Mouse (Mus musculus) heart, embryonic 12.5 days (tissue): ENCODE measurements at regions not wholly inside any gene's neighbourhood (a gene's known extent, or its start where the extent isn't known, plus 50 kb on each side); places are given as distances from the start of the nearest gene placed in this dataset.

Experiments
- ATAC-seq: fragments of 200-750 bp; cut with Nextera tagmentation; 2 replicates; pipeline ENCODE4 v1.8.0; 2017; ENCODE audit warnings: moderate TSS enrichment, moderate library complexity; ENCODE audit not compliant: insufficient number of reproducible peaks, low FRiP score
- H3K27ac ChIP-seq: fragments of 300-500 bp; sonication (generic); 2 replicates; pipeline ENCODE4 v1.5.1; 2016; ENCODE audit warnings: mild to moderate bottlenecking, moderate library complexity; ENCODE audit not compliant: poor library complexity, severe bottlenecking
- H3K27me3 ChIP-seq: fragments of 300-500 bp; sonication (generic); replicated peaks from 2 replicates; pipeline ENCODE4 v1.6.1; 2016; ENCODE audit warnings: mild to moderate bottlenecking, moderate library complexity
- H3K36me3 ChIP-seq: fragments of 300-500 bp; sonication (generic); 2 replicates; pipeline ENCODE4 v1.6.1; 2016; ENCODE audit warnings: mild to moderate bottlenecking, moderate library complexity
- H3K4me1 ChIP-seq: fragments of 300-500 bp; sonication (generic); replicated peaks from 2 replicates; pipeline ENCODE4 v1.6.1; 2016; ENCODE audit warnings: mild to moderate bottlenecking
- H3K4me2 ChIP-seq: fragments of 300-500 bp; sonication (generic); 2 replicates; pipeline ENCODE4 v1.6.1; 2016; ENCODE audit warnings: mild to moderate bottlenecking, moderate library complexity
- H3K4me3 ChIP-seq: fragments of 300-500 bp; sonication (generic); 2 replicates; pipeline ENCODE4 v1.5.1; 2016; ENCODE audit warnings: mild to moderate bottlenecking
- H3K9ac ChIP-seq: fragments of 300-500 bp; sonication (generic); 2 replicates; pipeline ENCODE4 v1.6.1; 2016; ENCODE audit warnings: mild to moderate bottlenecking, moderate library complexity
- H3K9me3 ChIP-seq: fragments of 300-500 bp; sonication (generic); replicated peaks from 2 replicates; pipeline ENCODE4 v1.6.1; 2016; ENCODE audit warnings: mild to moderate bottlenecking, moderate library complexity
- WGBS: fragments of 180-500 bp; shearing (Covaris S2); methylation state at CpG from one replicate; pipeline ENCODE4 v1.1.7; 2016; 5-methylcytosine and 5-hydroxymethylcytosine counted together

GRCm38 (mm10) chr12:8859588-8859987 lies 61.9 kb upstream of the Laptm4a start:
- no peaks in the 10 kb centered on the region for H3K27me3 ChIP-seq
- H3K4me1 ChIP-seq: peaks cover 37% of the 10 kb centered on the region
- ATAC-seq: no peak
- no peak overlapping the region for H3K9ac ChIP-seq
- peak overlapping the region; percentile 24; the same call in 1 of the 2 replicates for H3K27ac ChIP-seq
- no peaks in the 10 kb centered on the region for H3K9me3 ChIP-seq
- no peaks in the 10 kb centered on the region for H3K36me3 ChIP-seq
- H3K4me2 ChIP-seq: no peak overlapping the region
- WGBS: 28% methylated on average over 4 of the region's 4 CpGs
- no peak overlapping the region for H3K4me3 ChIP-seq

GRCm38 (mm10) chr12:8864830-8865229 lies 56.6 kb upstream of the Laptm4a start:
- H3K36me3 ChIP-seq: no peaks in the 10 kb centered on the region
- no peaks in the 10 kb centered on the region for H3K27me3 ChIP-seq
- WGBS: 45% methylated on average over 3 of the region's 3 CpGs
- H3K9ac ChIP-seq: no peak overlapping the region
- no peak overlapping the region for H3K27ac ChIP-seq
- no peak overlapping the region for H3K4me2 ChIP-seq
- no peak overlapping the region for H3K4me3 ChIP-seq
- ATAC-seq: no peak
- H3K4me1 ChIP-seq: peaks cover 10% of the 10 kb centered on the region
- H3K9me3 ChIP-seq: no peaks in the 10 kb centered on the region

- WGBS: 38% methylated on average over 1 of the region's 1 CpGs
- no peak for ATAC-seq
- Histone ChIP-seq H3K4me3 (no peak overlapping the region), H3K4me1 (peaks cover 6% of the 10 kb centered on the region), H3K27me3 (no peaks in the 10 kb centered on the region), H3K9me3 (no peaks in the 10 kb centered on the region), H3K36me3 (no peaks in the 10 kb centered on the region), H3K27ac (no peak overlapping the region), H3K9ac (no peak overlapping the region), H3K4me2 (no peak overlapping the region)
These were observed 56.2 kb upstream of the Laptm4a start for GRCm38 (mm10) chr12:8865250-8865649.

- peaks cover 4% of the 10 kb centered on the region; the same call in 1 of the 2 replicates for H3K4me1 ChIP-seq
- no peak overlapping the region for H3K9ac ChIP-seq
- no peaks in the 10 kb centered on the region for H3K27me3 ChIP-seq
- no peaks in the 10 kb centered on the region for H3K36me3 ChIP-seq
- ATAC-seq: no peak
- H3K4me2 ChIP-seq: no peak overlapping the region
- H3K9me3 ChIP-seq: no peaks in the 10 kb centered on the region
- H3K4me3 ChIP-seq: no peak overlapping the region
- WGBS: 17% methylated on average over 1 of the region's 1 CpGs
- H3K27ac ChIP-seq: no peak overlapping the region
These were observed 54.4 kb upstream of the Laptm4a start for GRCm38 (mm10) chr12:8867104-8867503.

DNA sequence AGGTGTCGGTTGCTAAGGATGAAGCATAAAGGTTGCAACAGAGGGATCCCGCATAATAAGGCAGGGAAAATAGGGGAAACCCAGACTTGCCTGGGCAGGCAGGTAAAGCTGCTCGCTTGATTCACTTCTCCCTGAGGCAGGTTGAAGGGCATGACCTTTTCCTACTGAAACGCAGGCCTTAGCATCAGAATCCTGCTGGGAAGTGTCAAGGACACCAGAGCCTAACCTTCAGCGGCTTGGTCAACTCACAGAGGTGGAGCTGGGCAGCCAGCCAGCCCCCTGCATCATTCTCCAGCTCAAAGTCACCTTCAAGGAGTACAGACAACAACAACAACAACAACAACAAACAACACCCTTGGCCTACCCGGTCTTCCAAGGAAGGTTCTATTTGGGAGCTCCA lies 52.8 kb upstream of the Laptm4a start:
- no peak for ATAC-seq
- Histone ChIP-seq H3K27me3 (no peaks in the 10 kb centered on the region), H3K27ac (no peak overlapping the region), H3K4me3 (no peak overlapping the region), H3K4me1 (peaks cover 4% of the 10 kb centered on the region; the same call in 1 of the 2 replicates), H3K9ac (no peak overlapping the region), H3K36me3 (no peaks in the 10 kb centered on the region), H3K9me3 (no peaks in the 10 kb centered on the region), H3K4me2 (no peak overlapping the region)
- 56% methylated on average over 6 of the region's 6 CpGs for WGBS

DNA sequence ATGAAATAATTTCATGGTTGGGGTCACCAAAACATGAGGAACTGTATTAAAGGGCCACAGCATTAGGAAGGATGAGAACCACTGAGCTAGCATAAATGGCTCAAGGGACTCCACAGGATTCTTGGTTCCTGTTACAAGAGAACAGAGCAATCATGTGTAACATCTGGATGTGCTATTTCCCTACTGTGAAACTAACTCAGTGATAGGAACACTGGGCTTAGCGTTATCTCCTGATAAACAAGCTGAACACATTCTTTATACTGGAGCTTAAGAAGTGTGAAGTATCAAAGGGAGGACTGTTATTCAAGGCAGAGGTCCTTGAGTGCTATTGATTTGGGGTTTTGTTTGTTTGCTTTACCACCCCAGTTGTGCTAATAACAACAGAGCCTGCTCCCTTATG lies 52.3 kb upstream of the Laptm4a start:
- Histone ChIP-seq H3K4me1 (peaks cover 4% of the 10 kb centered on the region; the same call in 1 of the 2 replicates), H3K4me2 (no peak overlapping the region), H3K9me3 (no peaks in the 10 kb centered on the region), H3K9ac (no peak overlapping the region), H3K27me3 (no peaks in the 10 kb centered on the region), H3K27ac (no peak overlapping the region), H3K4me3 (no peak overlapping the region), H3K36me3 (no peaks in the 10 kb centered on the region)
- ATAC-seq: no peak
- 20% methylated on average over 1 of the region's 1 CpGs for WGBS
